Mouse (Mus musculus) limb, embryonic 14.5 days (tissue): ENCODE measurements at regions not wholly inside any gene's neighbourhood (a gene's known extent, or its start where the extent isn't known, plus 50 kb on each side); places are given as distances from the start of the nearest gene placed in this dataset.

ENCODE experiments used
- ATAC-seq: fragments of 200-750 bp; cut with Nextera tagmentation; 2 replicates; pipeline ENCODE4 v1.8.0; 2017; ENCODE audit warnings: low read depth, moderate number of reproducible peaks, moderate TSS enrichment; ENCODE audit not compliant: low FRiP score
- DNase-seq: peaks from one replicate; pipeline ENCODE4 v3.0.0-alpha.2; 2015; ENCODE audit warnings: low spot score
- H3K27ac ChIP-seq: fragments of 300-500 bp; sonication (generic); replicated peaks from 2 replicates; pipeline ENCODE4 v1.5.1; 2014; ENCODE audit warnings: low read depth, mild to moderate bottlenecking, low read length, moderate library complexity, mixed read lengths
- H3K27me3 ChIP-seq: fragments of 300-500 bp; sonication (generic); 2 replicates; pipeline ENCODE4 v1.6.1; 2014; ENCODE audit warnings: low read length, mixed read lengths; ENCODE audit not compliant: control insufficient read depth, insufficient read depth
- H3K36me3 ChIP-seq: fragments of 300-500 bp; sonication (generic); 2 replicates; pipeline ENCODE4 v1.6.1; 2014; ENCODE audit warnings: mild to moderate bottlenecking, low read length, moderate library complexity, mixed read lengths; ENCODE audit not compliant: control insufficient read depth, insufficient read depth
- H3K4me1 ChIP-seq: fragments of 300-500 bp; sonication (generic); 2 replicates; pipeline ENCODE4 v1.6.1; 2014; ENCODE audit warnings: antibody characterized with exemption, low read length, mixed read lengths; ENCODE audit not compliant: control insufficient read depth, insufficient read depth
- H3K4me2 ChIP-seq: fragments of 300-500 bp; sonication (generic); replicated peaks from 2 replicates; pipeline ENCODE4 v1.6.1; 2014; ENCODE audit warnings: low read depth, mild to moderate bottlenecking, low read length, moderate library complexity; ENCODE audit not compliant: severe bottlenecking
- H3K4me3 ChIP-seq: fragments of 300-500 bp; sonication (generic); replicated peaks from 2 replicates; pipeline ENCODE4 v1.5.1; 2014; ENCODE audit warnings: low read length
- H3K9ac ChIP-seq: fragments of 300-500 bp; sonication (generic); 2 replicates; pipeline ENCODE4 v1.6.1; 2014; ENCODE audit warnings: mild to moderate bottlenecking, low read depth, low read length, moderate library complexity; ENCODE audit not compliant: severe bottlenecking
- H3K9me3 ChIP-seq: fragments of 300-500 bp; sonication (generic); 2 replicates; pipeline ENCODE4 v1.6.1; 2016; ENCODE audit warnings: low read length; ENCODE audit not compliant: control insufficient read depth
- POLR2A ChIP-seq: fragments of 200-500 bp; IDR thresholded peaks from 2 replicates; pipeline ENCODE4 v1.8.0; 2012; ENCODE audit warnings: inconsistent platforms, mild to moderate bottlenecking, moderate library complexity, borderline replicate concordance; ENCODE audit not compliant: insufficient read depth, insufficient read length; ENCODE audit errors: extremely low read depth
- WGBS: fragments of 180-500 bp; shearing (Covaris S2); extraction: QIAGEN DNeasy Blood & Tissue Kit; methylation state at CpG from one replicate; pipeline ENCODE4 v1.1.7; 2014; 5-methylcytosine and 5-hydroxymethylcytosine counted together

DNA sequence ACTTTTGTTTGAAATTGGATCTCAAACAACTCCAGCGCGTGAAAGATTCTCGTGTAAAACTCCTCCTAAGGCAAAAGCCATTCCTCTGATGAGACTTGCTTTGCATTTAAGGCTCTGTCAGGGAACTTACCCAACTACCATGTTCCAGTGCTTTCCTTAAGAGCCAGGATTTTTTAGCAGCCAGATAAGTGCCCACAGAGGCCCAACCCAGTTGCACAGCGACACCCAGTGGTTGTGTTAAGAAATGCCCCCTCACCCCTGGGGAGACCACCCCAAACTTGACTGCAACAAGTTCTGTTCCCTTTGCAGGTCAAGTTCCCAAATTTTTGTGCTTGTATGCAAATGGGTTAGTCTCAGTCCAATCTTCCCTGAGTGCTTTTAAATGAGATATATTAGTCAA lies 60.6 kb upstream of the Irx6 start:
- DNase-seq (no peak), ATAC-seq (no peak)
- Histone ChIP-seq H3K4me1 (no peaks in the 10 kb centered on the region; the same call in 1 of the 2 replicates), H3K4me2 (no peak overlapping the region), H3K27me3 (0 out of 2 replicates have a peak, but pooled peaks cover 3% of the 10 kb centered on the region), H3K36me3 (no peaks in the 10 kb centered on the region), H3K27ac (no peak overlapping the region), H3K9me3 (no peaks in the 10 kb centered on the region), H3K9ac (no peak overlapping the region), H3K4me3 (no peak overlapping the region)
- WGBS: 17% methylated on average over 4 of the region's 4 CpGs
- TF ChIP-seq POLR2A: no peak

DNA sequence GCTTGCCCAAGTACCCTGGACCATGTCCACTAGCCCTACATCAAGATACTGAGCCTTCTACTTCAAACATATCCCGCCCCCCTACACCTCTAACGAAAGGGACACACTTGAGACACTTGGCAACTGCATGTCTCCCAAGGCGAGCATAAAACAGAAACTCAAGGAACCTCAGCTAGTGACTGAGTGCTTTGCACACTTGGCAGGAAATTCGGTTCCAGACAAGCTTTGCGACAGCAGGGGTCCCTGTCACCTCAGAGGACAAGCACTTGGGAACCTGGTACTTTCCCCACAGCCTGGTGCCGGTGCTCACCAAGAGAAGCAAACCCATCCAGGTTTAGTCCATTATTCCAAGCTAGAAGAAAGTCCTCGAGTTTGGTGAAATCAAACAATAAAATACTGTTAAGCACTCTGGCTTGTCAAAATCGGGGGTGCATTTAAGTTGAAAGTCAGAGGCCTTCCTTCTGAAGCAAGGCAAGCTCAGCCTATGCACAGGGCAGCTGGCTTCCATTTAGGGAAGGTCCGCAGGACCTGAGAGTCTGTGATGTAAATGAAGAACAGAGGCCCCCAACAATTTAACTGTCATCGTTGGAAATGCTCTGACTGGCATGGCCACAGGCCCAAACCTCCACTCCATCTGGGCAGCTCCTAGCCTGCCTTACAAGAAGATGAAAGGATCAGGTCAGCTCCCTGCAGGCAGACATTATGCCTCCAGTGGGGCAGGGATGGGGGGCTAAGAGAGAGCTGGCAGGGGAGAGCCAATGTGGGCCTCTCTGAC lies 57.6 kb upstream of the Irx6 start:
- ATAC-seq (no peak), DNase-seq (no peak)
- H3K4me1 ChIP-seq: no peaks in the 10 kb centered on the region; the same call in 1 of the 2 replicates
- H3K9ac ChIP-seq: no peak overlapping the region
- H3K4me3 ChIP-seq: no peak overlapping the region
- 0 out of 2 replicates have a peak, but pooled peaks cover 3% of the 10 kb centered on the region for H3K27me3 ChIP-seq
- H3K27ac ChIP-seq: no peak overlapping the region
- no peak for TF ChIP-seq POLR2A
- no peaks in the 10 kb centered on the region for H3K9me3 ChIP-seq
- no peaks in the 10 kb centered on the region for H3K36me3 ChIP-seq
- H3K4me2 ChIP-seq: no peak overlapping the region
- 34% methylated on average over 10 of the region's 10 CpGs for WGBS

DNA sequence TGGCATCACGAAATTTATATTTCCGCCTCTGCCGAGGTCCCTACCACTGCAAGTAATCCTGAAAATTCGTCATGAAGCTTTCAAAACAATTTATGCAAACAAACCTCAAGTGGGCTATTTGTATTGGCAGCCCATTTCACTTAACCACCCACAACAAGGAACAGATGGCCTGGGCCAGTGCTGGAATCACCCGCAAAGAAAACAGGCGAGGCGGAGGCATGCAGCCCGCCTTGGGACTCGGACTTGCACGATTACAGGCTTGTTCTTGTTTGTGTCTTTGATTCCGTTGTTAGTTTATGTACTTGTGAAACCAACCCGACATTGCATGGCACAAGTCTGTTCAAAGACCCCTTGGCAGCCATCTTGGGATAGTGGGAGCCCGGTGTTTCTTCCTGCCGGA lies 55.8 kb upstream of the Irx6 start:
- WGBS: 57% methylated on average over 14 of the region's 14 CpGs
- H3K27ac ChIP-seq: no peak overlapping the region
- DNase-seq (no peak), ATAC-seq (no peak)
- no peak overlapping the region for H3K4me3 ChIP-seq
- TF ChIP-seq POLR2A: no peak
- no peak overlapping the region for H3K9ac ChIP-seq
- H3K36me3 ChIP-seq: no peaks in the 10 kb centered on the region
- H3K9me3 ChIP-seq: no peaks in the 10 kb centered on the region
- H3K27me3 ChIP-seq: no peaks in the 10 kb centered on the region
- no peaks in the 10 kb centered on the region; the same call in 1 of the 2 replicates for H3K4me1 ChIP-seq
- no peak overlapping the region for H3K4me2 ChIP-seq
